Mouse (Mus musculus) forebrain, postnatal 0 days (tissue): ENCODE results near the gene Pdcd6ip. TPM values are rescaled to one million over a fixed set of nuclear protein-coding genes. Genes with fewer than 3 reads are reported as not detected.

ENCODE experiments used
- ATAC-seq: fragments of 200-750 bp; cut with Nextera tagmentation; 2 replicates; pipeline ENCODE4 v1.8.0; 2017; ENCODE audit warnings: mild to moderate bottlenecking, moderate library complexity
- DNase-seq: peaks from one replicate; pipeline ENCODE4 v3.0.0-alpha.2; 2015
- H3K27ac ChIP-seq: fragments of 300-500 bp; sonication (generic); 2 replicates; pipeline ENCODE4 v1.5.1; 2014; ENCODE audit warnings: low read depth, mild to moderate bottlenecking, antibody characterized with exemption, low read length, moderate library complexity, mixed read lengths
- H3K27me3 ChIP-seq: fragments of 300-500 bp; sonication (generic); 2 replicates; pipeline ENCODE4 v1.6.1; 2014; ENCODE audit warnings: mild to moderate bottlenecking, low read length, mixed read lengths; ENCODE audit not compliant: insufficient read depth
- H3K36me3 ChIP-seq: fragments of 300-500 bp; sonication (generic); 2 replicates; pipeline ENCODE4 v1.6.1; 2014; ENCODE audit warnings: mild to moderate bottlenecking, moderate library complexity; ENCODE audit not compliant: insufficient read depth
- H3K4me1 ChIP-seq: fragments of 300-500 bp; sonication (generic); 2 replicates; pipeline ENCODE4 v1.6.1; 2014; ENCODE audit warnings: antibody characterized with exemption; ENCODE audit not compliant: insufficient read depth
- H3K4me2 ChIP-seq: fragments of 300-500 bp; sonication (generic); 2 replicates; pipeline ENCODE4 v1.6.1; 2014; ENCODE audit warnings: low read depth, mild to moderate bottlenecking, moderate library complexity
- H3K4me3 ChIP-seq: fragments of 300-500 bp; sonication (generic); 2 replicates; pipeline ENCODE4 v1.5.1; 2014; ENCODE audit warnings: low read depth, low read length, mixed read lengths
- H3K9ac ChIP-seq: fragments of 300-500 bp; sonication (generic); 2 replicates; pipeline ENCODE4 v1.6.1; 2014; ENCODE audit warnings: mild to moderate bottlenecking
- H3K9me3 ChIP-seq: fragments of 300-500 bp; sonication (generic); 2 replicates; pipeline ENCODE4 v1.6.1; 2016; ENCODE audit warnings: low read length
- CTCF ChIP-seq: sonication (generic); IDR thresholded peaks from 2 replicates; pipeline ENCODE4 v1.5.1; 2016; ENCODE audit warnings: antibody characterized with exemption, control low read depth, low read depth
- WGBS: fragments of 180-500 bp; shearing (Covaris S2); extraction: QIAGEN DNeasy Blood & Tissue Kit; methylation state at CpG from one replicate; pipeline ENCODE4 v1.1.7; 2014; 5-methylcytosine and 5-hydroxymethylcytosine counted together
- polyA plus RNA-seq: library from polyadenylated mRNA; unstranded; fragments of >200 nt; fragmentation: Nextera tagmentation; extraction: Ambion mirVana; gene quantifications from 2 replicates; pipeline ENCODE4 v1.2.1, GENCODE M21; 2015
- total RNA-seq: library from RNA; depleted of rRNA; stranded (reverse); fragments of >200 nt; gene quantifications from 2 replicates; pipeline ENCODE4 v1.2.3, GENCODE M21; 2014

Gene Pdcd6ip
- total and polyA plus RNA-seq, 2 experiments from 2014 or later, result 29.3 to 34.7 TPM

DNA sequence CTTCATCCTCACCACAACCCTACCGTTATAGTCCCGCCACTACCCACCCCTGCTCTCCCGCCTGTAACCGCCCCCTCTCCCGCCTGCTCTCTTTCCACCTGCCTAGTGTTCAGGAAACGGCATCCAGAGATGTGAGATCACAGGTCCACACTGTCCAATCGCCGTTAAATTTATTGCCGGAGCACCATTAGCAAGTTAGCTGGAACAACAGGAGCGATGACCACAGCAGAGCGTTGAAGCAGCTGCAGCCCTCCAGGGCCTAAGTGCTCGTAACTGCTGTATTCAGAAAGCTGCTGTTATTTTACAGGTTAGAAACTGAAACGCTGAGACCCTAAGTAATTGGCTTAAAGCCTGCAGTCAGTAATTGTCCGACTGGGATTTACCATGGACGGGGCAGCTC, 64.4 kb downstream of the Pdcd6ip start:
- DNase-seq, result no peak
- Histone ChIP-seq H3K4me2 (no peak overlapping the region), H3K9ac (no peak overlapping the region), H3K36me3 (no peaks in the 10 kb centered on the region), H3K4me3 (no peak overlapping the region), H3K9me3 (no peaks in the 10 kb centered on the region), H3K27ac (no peak overlapping the region), H3K27me3 (no peaks in the 10 kb centered on the region), H3K4me1 (no peaks in the 10 kb centered on the region)
- TF ChIP-seq CTCF, result no peak
- ATAC-seq, result no peak
- WGBS, result 83% methylated on average over 15 of the region's 15 CpGs

DNA sequence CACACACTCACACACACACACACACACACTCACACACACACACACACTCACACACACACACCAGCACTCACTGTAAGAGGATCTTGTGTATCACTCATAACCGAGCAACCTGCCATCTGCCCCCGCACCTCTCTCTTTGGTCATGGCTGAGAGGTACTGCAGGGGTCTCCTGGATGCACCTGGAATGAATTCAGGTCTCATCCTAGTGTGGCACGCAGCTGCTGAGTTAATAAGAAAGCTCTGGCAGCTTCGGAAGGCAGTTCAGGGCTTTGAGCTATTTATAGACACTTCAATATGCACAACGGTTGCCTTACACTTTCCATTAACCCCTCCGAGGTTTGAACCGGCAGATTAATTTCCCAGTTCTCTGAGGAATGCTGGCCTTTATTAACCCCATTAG, 73.1 kb downstream of the Pdcd6ip start:
- Histone ChIP-seq H3K4me1 (0 out of 2 replicates have a peak, but pooled peaks cover 5% of the 10 kb centered on the region), H3K36me3 (no peaks in the 10 kb centered on the region), H3K9ac (no peak overlapping the region), H3K27me3 (no peaks in the 10 kb centered on the region), H3K4me2 (no peak overlapping the region), H3K27ac (no peak overlapping the region), H3K4me3 (no peak overlapping the region), H3K9me3 (no peaks in the 10 kb centered on the region)
- DNase-seq, result no peak
- no peak for TF ChIP-seq CTCF
- 26% methylated on average over 7 of the region's 7 CpGs for WGBS
- peak; percentile 18; the same call in 1 of the 2 replicates for ATAC-seq

DNA sequence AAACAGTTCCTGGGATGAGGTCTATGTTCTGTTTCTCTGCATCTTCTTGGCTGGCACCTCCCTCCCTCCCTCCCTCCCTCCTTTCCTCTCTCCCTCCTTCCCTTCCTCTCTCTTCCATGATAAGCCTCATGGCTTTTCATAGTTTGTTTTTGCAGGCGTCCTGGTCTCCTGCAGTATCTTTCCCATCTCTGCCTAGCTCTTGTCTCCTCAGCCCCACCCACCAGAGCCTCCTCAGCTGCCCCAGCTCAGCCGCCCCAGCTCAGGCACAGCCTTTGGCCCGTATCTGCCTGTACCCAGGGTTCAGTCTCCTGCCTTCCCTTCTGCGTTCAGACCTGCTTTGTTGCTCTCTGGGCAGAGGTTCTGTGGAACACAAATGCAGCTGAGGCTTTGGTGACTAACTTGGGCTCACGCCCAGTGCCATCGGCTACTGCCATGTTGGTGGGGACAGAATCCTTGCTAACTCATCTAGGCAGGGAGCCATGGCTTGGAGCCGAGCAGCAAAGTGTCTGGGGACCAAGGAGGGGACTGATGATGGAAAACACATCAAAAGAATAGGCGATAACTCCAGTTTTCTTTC, 74.8 kb downstream of the Pdcd6ip start:
- Histone ChIP-seq H3K9me3 (no peaks in the 10 kb centered on the region), H3K4me2 (no peak overlapping the region), H3K4me3 (no peak overlapping the region), H3K4me1 (0 out of 2 replicates have a peak, but pooled peaks cover 5% of the 10 kb centered on the region), H3K27me3 (no peaks in the 10 kb centered on the region), H3K27ac (peak overlapping the region; percentile 17), H3K9ac (no peak overlapping the region), H3K36me3 (no peaks in the 10 kb centered on the region)
- DNase-seq, result no peak
- 0 out of 2 replicates have a peak, but pooled peaks have one; percentile 32 for ATAC-seq
- no peak for TF ChIP-seq CTCF
- WGBS, result 57% methylated on average over 8 of the region's 8 CpGs

DNA sequence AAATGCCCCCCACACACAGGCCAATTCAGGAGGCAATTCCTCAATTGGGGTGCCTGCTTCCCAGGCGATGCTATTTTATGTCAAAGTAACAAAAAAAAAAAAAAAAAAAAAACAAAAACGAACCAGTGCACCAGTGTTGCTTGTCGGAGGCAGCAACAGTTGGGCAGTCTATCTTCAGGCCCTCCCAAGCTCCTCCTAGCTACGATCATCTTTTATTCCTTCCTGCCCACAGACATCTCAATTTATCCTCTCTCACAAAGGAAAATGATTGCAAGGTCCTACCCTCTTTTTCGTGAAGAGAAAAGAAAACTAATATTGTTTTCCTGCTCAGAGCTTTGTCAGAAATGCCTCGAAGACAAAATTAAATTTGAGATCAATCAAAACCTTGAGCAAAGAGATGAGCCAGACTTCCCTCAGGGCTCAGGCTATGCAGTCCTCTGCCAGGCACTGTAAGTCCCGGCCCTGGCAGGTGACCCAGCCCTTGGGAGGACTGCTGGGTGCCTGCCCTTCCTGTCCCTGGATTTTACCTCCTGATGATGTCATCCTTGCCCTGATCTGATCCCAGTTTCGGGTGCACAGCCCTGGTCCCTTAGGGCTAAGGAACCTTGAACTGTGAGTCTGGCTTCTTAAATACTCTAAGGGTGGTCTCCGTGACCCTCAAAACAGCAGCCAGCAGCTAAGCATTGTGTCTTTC, 75.6 kb downstream of the Pdcd6ip start:
- ATAC-seq, result no peak
- Histone ChIP-seq H3K4me2 (no peak overlapping the region), H3K4me3 (no peak overlapping the region), H3K9me3 (no peaks in the 10 kb centered on the region), H3K27me3 (no peaks in the 10 kb centered on the region), H3K9ac (no peak overlapping the region), H3K36me3 (no peaks in the 10 kb centered on the region), H3K4me1 (0 out of 2 replicates have a peak, but pooled peaks cover 5% of the 10 kb centered on the region), H3K27ac (peak overlapping the region; percentile 45; the same call in 1 of the 2 replicates)
- DNase-seq, result no peak
- no peak for TF ChIP-seq CTCF
- 67% methylated on average over 9 of the region's 9 CpGs for WGBS

GRCm38 (mm10) chr9:113629632-113630031, 78.4 kb downstream of the Pdcd6ip start:
- WGBS, result under 1% methylated on average over 9 of the region's 9 CpGs
- Histone ChIP-seq H3K9ac (no peak overlapping the region; the same call in 1 of the 2 replicates), H3K4me2 (no peak overlapping the region), H3K4me3 (no peak overlapping the region), H3K27ac (peak overlapping the region; percentile 47; the same call in 1 of the 2 replicates), H3K27me3 (no peaks in the 10 kb centered on the region), H3K9me3 (no peaks in the 10 kb centered on the region), H3K4me1 (0 out of 2 replicates have a peak, but pooled peaks cover 5% of the 10 kb centered on the region), H3K36me3 (no peaks in the 10 kb centered on the region)
- ATAC-seq (peak; percentile 80), DNase-seq (peak; percentile 93)
- TF ChIP-seq CTCF, result peak; percentile 94

DNA sequence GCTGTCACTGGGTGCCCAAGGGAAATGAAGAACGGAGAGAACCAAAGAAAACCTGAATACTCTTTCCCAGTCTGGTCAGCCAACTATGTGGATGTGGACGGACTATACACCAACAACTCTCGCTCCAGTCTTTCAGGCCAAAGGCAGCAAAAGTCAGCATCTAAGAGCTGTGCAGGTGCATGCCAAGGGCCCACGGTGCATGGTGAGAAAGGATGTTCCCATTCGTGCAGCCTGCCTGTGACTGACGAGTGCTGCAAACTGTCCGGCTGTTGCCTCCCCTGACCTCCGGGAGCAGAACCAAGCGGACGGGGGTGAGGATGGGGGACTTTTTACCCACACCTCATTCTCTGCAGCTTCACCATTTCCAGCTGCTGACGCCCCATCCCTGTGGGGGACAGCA, 78.9 kb downstream of the Pdcd6ip start:
- 86% methylated on average over 11 of the region's 11 CpGs for WGBS
- H3K4me2 ChIP-seq, result no peak overlapping the region
- ATAC-seq (0 out of 2 replicates have a peak, but pooled peaks have one; percentile 2), DNase-seq (no peak)
- H3K27ac ChIP-seq, result peak overlapping the region; percentile 47; the same call in 1 of the 2 replicates
- H3K27me3 ChIP-seq, result no peaks in the 10 kb centered on the region
- no peak overlapping the region for H3K4me3 ChIP-seq
- 0 out of 2 replicates have a peak, but pooled peaks cover 1% of the 10 kb centered on the region for H3K4me1 ChIP-seq
- TF ChIP-seq CTCF, result no peak
- no peaks in the 10 kb centered on the region for H3K9me3 ChIP-seq
- no peak overlapping the region for H3K9ac ChIP-seq
- H3K36me3 ChIP-seq, result no peaks in the 10 kb centered on the region

GRCm38 (mm10) chr9:113628780-113629179, 79.3 kb downstream of the Pdcd6ip start:
- Histone ChIP-seq H3K4me3 (no peak overlapping the region), H3K9ac (no peak overlapping the region), H3K4me2 (no peak overlapping the region), H3K4me1 (no peaks in the 10 kb centered on the region), H3K9me3 (no peaks in the 10 kb centered on the region), H3K27me3 (no peaks in the 10 kb centered on the region), H3K36me3 (no peaks in the 10 kb centered on the region), H3K27ac (peak overlapping the region; percentile 47; the same call in 1 of the 2 replicates)
- WGBS, result 97% methylated on average over 1 of the region's 1 CpGs
- ATAC-seq (no peak), DNase-seq (no peak)
- peak; percentile 45 for TF ChIP-seq CTCF
